Mouse (Mus musculus) embryonic fibroblast, embryonic 13.5 days (primary cell): Measurements from ENCODE around the gene F2rl3.

Experiments
- CTCF ChIP-seq: IDR thresholded peaks from 2 replicates; pipeline ENCODE4 v1.5.1; 2011; ENCODE audit warnings: mild to moderate bottlenecking, control low read depth, low read length, moderate library complexity, borderline replicate concordance; ENCODE audit not compliant: insufficient read depth
- POLR2A ChIP-seq: IDR thresholded peaks from 2 replicates; pipeline ENCODE4 v1.6.1; 2011; ENCODE audit warnings: low read depth, mild to moderate bottlenecking, control low read depth, low read length, moderate library complexity

DNA sequence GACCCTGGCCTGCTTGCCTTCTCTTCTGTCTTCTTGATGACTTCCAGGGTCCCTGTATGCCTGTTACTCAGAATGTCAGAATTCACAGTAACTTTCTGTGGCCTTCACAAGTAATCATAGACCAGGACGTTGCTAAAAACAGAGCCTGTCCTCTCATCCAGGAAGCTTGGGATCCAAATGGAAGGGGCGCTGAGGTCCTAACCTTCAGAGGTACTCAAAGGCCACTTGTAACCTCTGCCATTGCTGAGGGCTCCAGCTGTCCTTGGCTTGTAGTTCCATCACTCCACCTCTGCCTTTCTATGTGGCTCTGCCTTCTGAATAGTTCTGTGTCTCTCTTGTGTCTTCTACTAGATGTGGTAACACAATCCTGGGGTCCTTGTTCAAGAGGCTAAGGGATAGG lies 7.9 kb upstream of the F2rl3 start:
- TF ChIP-seq CTCF (no peak), POLR2A (no peak)
